Mouse (Mus musculus) c-Kit-positive CD71-negative TER-119-negative erythroid progenitor cells, embryonic 14.5 days (primary cell): ENCODE results near the gene Pcx.
A peak's percentile ranks its signal among the peaks of the same experiment; 100 is the strongest.

Experiments
- DNase-seq: peaks from one replicate; pipeline ENCODE4 v3.0.0-alpha.2; 2013; ENCODE audit warnings: low read depth

Pcx gene

GRCm38 (mm10) chr19:4496535-4497262 lies 13.6 kb upstream of the Pcx start:
- no peak for DNase-seq

- DNase-seq, result peak; percentile 70
Observed at GRCm38 (mm10) chr19:4497263-4497973, 12.9 kb upstream of the Pcx start.

GRCm38 (mm10) chr19:4498062-4498933 lies 12.0 kb upstream of the Pcx start, which contains the start of gene 2010003K11Rik:
TSS of gene 2010003K11Rik (minus strand) at chr19:4498583.
- no peak for DNase-seq

- no peak for DNase-seq
Observed at GRCm38 (mm10) chr19:4502701-4503100, 7.6 kb upstream of the Pcx start.

GRCm38 (mm10) chr19:4504830-4505229 lies 5.4 kb upstream of the Pcx start:
- no peak for DNase-seq

GRCm38 (mm10) chr19:4507746-4508145 lies 2.5 kb upstream of the Pcx start:
- no peak for DNase-seq

- DNase-seq, result no peak
Observed at GRCm38 (mm10) chr19:4511116-4511841, 1.0 kb downstream of the Pcx start.

GRCm38 (mm10) chr19:4513236-4513858 lies 3.1 kb downstream of the Pcx start:
- no peak for DNase-seq

- no peak for DNase-seq
Observed at GRCm38 (mm10) chr19:4515746-4516145, 5.5 kb downstream of the Pcx start.

GRCm38 (mm10) chr19:4516288-4516687 lies 6.0 kb downstream of the Pcx start:
- DNase-seq, result no peak

- DNase-seq, result no peak
Observed at GRCm38 (mm10) chr19:4517483-4517882, 7.2 kb downstream of the Pcx start.

- no peak for DNase-seq
Observed at GRCm38 (mm10) chr19:4521426-4522050, 11.3 kb downstream of the Pcx start.

GRCm38 (mm10) chr19:4534646-4535045 lies 24.4 kb downstream of the Pcx start:
- no peak for DNase-seq

- no peak for DNase-seq
Observed at GRCm38 (mm10) chr19:4535922-4536321, 25.6 kb downstream of the Pcx start.

- DNase-seq, result no peak
Observed at GRCm38 (mm10) chr19:4536606-4537005, 26.3 kb downstream of the Pcx start.

GRCm38 (mm10) chr19:4540263-4540662 lies 30.0 kb downstream of the Pcx start:
- DNase-seq, result no peak

- no peak for DNase-seq
Observed at GRCm38 (mm10) chr19:4540992-4541391, 30.7 kb downstream of the Pcx start.

- DNase-seq, result no peak
Observed at GRCm38 (mm10) chr19:4542081-4542480, 31.8 kb downstream of the Pcx start.

GRCm38 (mm10) chr19:4545091-4545490 lies 34.8 kb downstream of the Pcx start:
- DNase-seq, result no peak

GRCm38 (mm10) chr19:4545841-4546240 lies 35.6 kb downstream of the Pcx start:
- no peak for DNase-seq

- no peak for DNase-seq
Observed at GRCm38 (mm10) chr19:4547801-4548200, 37.5 kb downstream of the Pcx start.
